Mouse (Mus musculus) layer of hippocampus, adult 11-12 months (tissue): ENCODE results near the gene Cyp2c40.
"Not testable (repeated sequence)": the region's sequence is repeated elsewhere in the genome, so short reads cannot be mapped to it uniquely, and the experiment has no call there.

Source experiments
- DNase-seq: peaks from one replicate; pipeline ENCODE4 v3.0.0; 2022; ENCODE audit warnings: low spot score

Cyp2c40 gene

DNA sequence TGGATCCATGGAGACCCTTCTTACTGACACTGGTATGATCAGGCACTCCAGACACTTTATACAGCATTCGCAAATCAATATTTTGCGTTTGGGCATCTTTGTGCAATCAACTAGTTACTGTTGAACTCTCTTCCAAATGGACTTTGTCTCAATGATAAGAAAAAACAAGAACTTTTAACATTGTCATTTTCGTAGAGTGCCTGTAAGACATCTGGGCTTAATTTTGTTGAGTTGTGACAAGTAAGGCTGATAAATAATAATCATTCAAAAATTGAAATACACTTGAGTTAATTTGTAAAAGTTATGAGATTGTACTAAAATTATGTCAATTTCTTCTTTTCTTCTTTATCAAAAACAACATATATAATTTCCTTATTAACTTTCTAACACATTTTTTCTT, at the start of gene Cyp2c40:
Gene Cyp2c40 (minus strand): TSS at position 101 of the 400 bp plus-strand sequence.
- DNase-seq: not testable (repeated sequence)

- not testable (repeated sequence) for DNase-seq
Measured at GRCm38 (mm10) chr19:39820931-39821330, 8.3 kb upstream of the Cyp2c40 start.

GRCm38 (mm10) chr19:39816400-39816799, 3.8 kb upstream of the Cyp2c40 start:
- DNase-seq: not testable (repeated sequence)

- DNase-seq: not testable (repeated sequence)
Measured at GRCm38 (mm10) chr19:39815991-39816390, 3.4 kb upstream of the Cyp2c40 start.

- not testable (repeated sequence) for DNase-seq
Measured at GRCm38 (mm10) chr19:39785458-39785857, 27.2 kb downstream of the Cyp2c40 start.

GRCm38 (mm10) chr19:39745357-39745756, 67.3 kb downstream of the Cyp2c40 start:
- DNase-seq: no peak

- not testable (repeated sequence) for DNase-seq
Measured at GRCm38 (mm10) chr19:39744361-39744760, 68.3 kb downstream of the Cyp2c40 start.

DNA sequence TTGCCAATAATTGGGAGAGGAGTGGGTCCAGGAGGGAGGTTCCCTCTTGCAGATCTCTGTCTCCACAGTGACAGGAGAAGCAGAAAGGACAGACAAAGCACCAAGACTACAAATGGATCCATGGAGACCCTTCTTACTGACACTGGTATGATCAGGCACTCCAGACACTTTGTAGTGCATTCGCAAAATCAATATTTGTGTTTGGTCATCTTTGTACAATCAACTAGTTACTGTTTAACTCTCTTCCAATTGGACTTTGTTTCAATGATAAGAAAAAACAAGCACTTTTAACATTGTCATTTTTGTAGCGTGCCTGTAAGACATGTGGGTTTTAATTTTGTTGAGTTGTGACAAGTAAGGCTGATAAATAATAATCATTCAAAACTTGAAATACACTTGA, 71.7 kb downstream of the Cyp2c40 start, which contains the start of gene Cyp2c68:
Gene Cyp2c68 (minus strand): TSS at position 135 of the 400 bp plus-strand sequence.
- no peak for DNase-seq
